Mouse (Mus musculus) monocyte, adult 5-6 weeks (primary cell): Measurements from ENCODE around the gene Gabbr1. TPM values are rescaled to one million over a fixed set of nuclear protein-coding genes. Genes with fewer than 3 reads are reported as not detected.

Source experiments
- total RNA-seq: library from RNA; stranded (forward); fragments of 200-1000, 200-491, 200-594 nt; gene quantifications from 3 replicates; pipeline ENCODE4 v1.2.3, GENCODE M21; 2017

Gene Gabbr1
- total RNA-seq, 1 experiment from 2014 or later = 24.2 TPM

Other genes starting within 250 kb of the Gabbr1 start
- gene H2-M10.6, start 233.8 kb upstream of the Gabbr1 start, total RNA-seq = not detected in 3 replicates
- gene Trim26, start 208.8 kb upstream of the Gabbr1 start, total RNA-seq = 45.2 to 61.6 TPM (median 45.5 TPM) in 3 replicates
- not detected in 3 replicates for gene Trim15, start 178.8 kb upstream of the Gabbr1 start, total RNA-seq
- gene Trim10, start 176.4 kb upstream of the Gabbr1 start, total RNA-seq = 0.49 to 16.6 TPM (median 11.1 TPM) in 3 replicates
- not detected in 3 replicates for gene Trim40, start 155.8 kb upstream of the Gabbr1 start, total RNA-seq
- not detected in 3 replicates for gene Trim31, start 147.8 kb upstream of the Gabbr1 start, total RNA-seq
- 2.6 TPM in 1 of 3 replicates, not detected in the others for gene Rnf39, start 103.0 kb upstream of the Gabbr1 start, total RNA-seq
- gene Ppp1r11, start 94.2 kb upstream of the Gabbr1 start, total RNA-seq = 41.5 to 96.1 TPM (median 79.2 TPM) in 3 replicates
- gene Znrd1, start 87.4 kb upstream of the Gabbr1 start, total RNA-seq = 28.2 to 45.0 TPM (median 30.5 TPM) in 3 replicates
- gene Znrd1as, start 87.4 kb upstream of the Gabbr1 start, total RNA-seq = 1.1 to 4.4 TPM (median 3.4 TPM) in 3 replicates
- not detected in 3 replicates for gene 2410137M14Rik, start 64.7 kb upstream of the Gabbr1 start, total RNA-seq
- not detected in 3 replicates for gene H2-M5, start 56.4 kb upstream of the Gabbr1 start, total RNA-seq
- 0.64 to 3.4 TPM in 2 of 3 replicates, not detected in the other for gene Zfp57, start 44.8 kb upstream of the Gabbr1 start, total RNA-seq
- not detected in 3 replicates for gene Mog, start 22.6 kb upstream of the Gabbr1 start, total RNA-seq
- gene Olfr90, start 42.5 kb downstream of the Gabbr1 start, total RNA-seq = not detected in 3 replicates
- gene Olfr91, start 52.3 kb downstream of the Gabbr1 start, total RNA-seq = not detected in 3 replicates
- 0.48 TPM in 1 of 3 replicates, not detected in the others for gene Olfr92, start 74.1 kb downstream of the Gabbr1 start, total RNA-seq
- not detected in 3 replicates for gene Olfr93, start 115.5 kb downstream of the Gabbr1 start, total RNA-seq
- gene Ubd, start 147.9 kb downstream of the Gabbr1 start, total RNA-seq = not detected in 3 replicates
- not detected in 3 replicates for gene Olfr94, start 155.0 kb downstream of the Gabbr1 start, total RNA-seq
- not detected in 3 replicates for gene Olfr95, start 167.2 kb downstream of the Gabbr1 start, total RNA-seq
- gene Olfr96, start 174.2 kb downstream of the Gabbr1 start, total RNA-seq = not detected in 3 replicates
- gene Olfr97, start 191.4 kb downstream of the Gabbr1 start, total RNA-seq = not detected in 3 replicates
- not detected in 3 replicates for gene Olfr98, start 217.8 kb downstream of the Gabbr1 start, total RNA-seq
- gene H2-M3, start 224.3 kb downstream of the Gabbr1 start, total RNA-seq = 78.7 to 86.4 TPM (median 79.2 TPM) in 3 replicates
- gene Olfr99, start 237.5 kb downstream of the Gabbr1 start, total RNA-seq = not detected in 3 replicates